Mouse (Mus musculus): ENCODE results near the gene Tenm3. TPM values are rescaled to one million over a fixed set of nuclear protein-coding genes. Genes with fewer than 3 reads are reported as not detected.
A peak's percentile ranks its signal among the peaks of the same experiment; 100 is the strongest.

Gene Tenm3
- polyA plus RNA-seq, 1 experiment from 2014 or later: 49.8 TPM

- 17% methylated on average over 11 of the region's 11 CpGs for WGBS
- ATAC-seq (ENCODE audit: low FRiP score): peak; percentile 76
- H3K27me3 ChIP-seq (ENCODE audit: control insufficient read depth, insufficient read depth, low read length): no peaks in the 10 kb centered on the region; the same call in 1 of the 2 replicates
- peak overlapping the region; percentile 20 for H3K4me3 ChIP-seq (ENCODE audit: low read depth, low read length)
- no peaks in the 10 kb centered on the region for H3K36me3 ChIP-seq (ENCODE audit: control insufficient read depth, insufficient read depth, low read length)
- H3K27ac ChIP-seq (ENCODE audit: low read depth, low read length): no peak overlapping the region
- peak overlapping the region; percentile 51 for H3K4me2 ChIP-seq (replicated peaks; ENCODE audit: low read depth, low read length)
- 0 out of 2 replicates have a peak, but pooled peaks cover 2% of the 10 kb centered on the region for H3K4me1 ChIP-seq (replicated peaks; ENCODE audit: control insufficient read depth, insufficient read depth, low read length)
- DNase-seq (ENCODE audit: low spot score): peak; percentile 98
- H3K9ac ChIP-seq (ENCODE audit: low read depth, low read length): peak overlapping the region; percentile 44
- H3K9me3 ChIP-seq (ENCODE audit: control insufficient read depth, low read length): no peaks in the 10 kb centered on the region
These were observed 621.4 kb downstream of the Tenm3 start for GRCm38 (mm10) chr8:48222429-48222769.

- Histone ChIP-seq H3K4me3 (ENCODE audit: low read depth, low read length) (peak overlapping the region; percentile 20), H3K27ac (ENCODE audit: low read depth, low read length) (no peak overlapping the region), H3K27me3 (ENCODE audit: control insufficient read depth, insufficient read depth, low read length) (no peaks in the 10 kb centered on the region; the same call in 1 of the 2 replicates)
These were observed 621.9 kb downstream of the Tenm3 start for GRCm38 (mm10) chr8:48221724-48222428.

DNA sequence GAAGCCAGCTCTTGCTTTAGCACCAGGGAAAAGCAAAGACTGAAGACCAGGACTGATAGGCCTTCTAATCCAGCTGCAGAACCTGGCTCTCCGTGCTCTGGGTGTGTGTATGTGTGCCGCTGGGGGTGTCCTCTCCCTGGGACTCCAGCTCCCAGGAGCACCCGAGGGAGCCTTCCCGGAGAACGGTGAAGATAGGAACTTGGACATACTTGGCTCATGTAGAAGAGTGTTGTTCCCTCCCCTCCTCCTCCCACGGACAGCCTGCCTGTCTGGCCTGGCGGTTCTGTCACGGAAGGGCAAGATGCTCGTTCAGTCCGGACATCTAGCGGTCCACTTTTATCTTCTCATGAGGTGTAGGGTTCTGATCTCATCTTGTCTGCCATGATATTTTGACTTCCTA is 622.4 kb downstream of the Tenm3 start:
- Histone ChIP-seq H3K27me3 (ENCODE audit: control insufficient read depth, insufficient read depth, low read length) (no peaks in the 10 kb centered on the region; the same call in 1 of the 2 replicates), H3K9me3 (ENCODE audit: control insufficient read depth, low read length) (no peaks in the 10 kb centered on the region), H3K4me1 (replicated peaks; ENCODE audit: control insufficient read depth, insufficient read depth, low read length) (0 out of 2 replicates have a peak, but pooled peaks cover 2% of the 10 kb centered on the region), H3K4me3 (ENCODE audit: low read depth, low read length) (no peak overlapping the region), H3K9ac (ENCODE audit: low read depth, low read length) (no peak overlapping the region), H3K4me2 (replicated peaks; ENCODE audit: low read depth, low read length) (no peak overlapping the region), H3K27ac (ENCODE audit: low read depth, low read length) (no peak overlapping the region), H3K36me3 (ENCODE audit: control insufficient read depth, insufficient read depth, low read length) (no peaks in the 10 kb centered on the region)
- 74% methylated on average over 11 of the region's 11 CpGs for WGBS
- DNase-seq (ENCODE audit: low spot score): no peak
- no peak for ATAC-seq (ENCODE audit: low FRiP score)

More at GRCm38 (mm10) chr8:48221724-48222428, 621.9 kb downstream of the Tenm3 start:
- DNase-seq (ENCODE audit: low spot score) (no peak), ATAC-seq (ENCODE audit: low FRiP score) (peak; percentile 48)
- 0 out of 2 replicates have a peak, but pooled peaks cover 2% of the 10 kb centered on the region for H3K4me1 ChIP-seq (replicated peaks; ENCODE audit: control insufficient read depth, insufficient read depth, low read length)
- no peaks in the 10 kb centered on the region for H3K9me3 ChIP-seq (ENCODE audit: control insufficient read depth, low read length)
- no peaks in the 10 kb centered on the region for H3K36me3 ChIP-seq (ENCODE audit: control insufficient read depth, insufficient read depth, low read length)
- 22% methylated on average over 16 of the region's 16 CpGs for WGBS
- H3K9ac ChIP-seq (ENCODE audit: low read depth, low read length): peak overlapping the region; percentile 44
- H3K4me2 ChIP-seq (replicated peaks; ENCODE audit: low read depth, low read length): peak overlapping the region; percentile 51

GRCm38 (mm10) chr8:48220529-48221181 is 623.1 kb downstream of the Tenm3 start:
- Histone ChIP-seq H3K4me3 (ENCODE audit: low read depth, low read length) (no peak overlapping the region), H3K27me3 (ENCODE audit: control insufficient read depth, insufficient read depth, low read length) (no peaks in the 10 kb centered on the region; the same call in 1 of the 2 replicates), H3K4me2 (replicated peaks; ENCODE audit: low read depth, low read length) (no peak overlapping the region), H3K4me1 (replicated peaks; ENCODE audit: control insufficient read depth, insufficient read depth, low read length) (0 out of 2 replicates have a peak, but pooled peaks cover 2% of the 10 kb centered on the region), H3K27ac (ENCODE audit: low read depth, low read length) (no peak overlapping the region), H3K9me3 (ENCODE audit: control insufficient read depth, low read length) (no peaks in the 10 kb centered on the region), H3K36me3 (ENCODE audit: control insufficient read depth, insufficient read depth, low read length) (no peaks in the 10 kb centered on the region), H3K9ac (ENCODE audit: low read depth, low read length) (no peak overlapping the region)
- DNase-seq (ENCODE audit: low spot score) (no peak), ATAC-seq (ENCODE audit: low FRiP score) (no peak)
- 71% methylated on average over 25 of the region's 25 CpGs for WGBS

DNA sequence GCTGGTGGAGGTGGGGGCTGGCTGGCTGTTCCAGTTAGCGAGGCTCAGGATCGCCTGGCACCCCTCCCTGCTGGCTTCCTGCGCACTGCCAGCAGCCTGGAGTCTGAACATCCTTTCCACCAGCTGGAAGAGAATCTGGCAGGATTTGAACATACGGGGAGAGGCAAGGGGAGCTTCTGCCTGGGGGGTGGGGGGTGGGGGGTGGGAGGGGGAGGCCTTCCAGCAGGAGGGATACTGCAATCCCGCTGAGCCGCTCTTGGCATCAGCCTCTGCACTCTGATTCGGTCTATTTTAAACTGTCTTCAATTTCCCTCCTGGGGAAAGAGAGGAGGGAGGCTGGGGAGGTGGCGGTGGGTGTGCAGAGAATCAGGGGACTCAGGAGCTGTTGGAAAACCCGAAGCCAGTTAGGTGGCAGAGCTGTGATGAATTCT is 628.7 kb downstream of the Tenm3 start:
- WGBS: 29% methylated on average over 9 of the region's 9 CpGs
- no peak for DNase-seq (ENCODE audit: low spot score)
- no peaks in the 10 kb centered on the region for H3K27me3 ChIP-seq (ENCODE audit: control insufficient read depth, insufficient read depth, low read length)

GRCm38 (mm10) chr8:48214386-48214785 is 629.4 kb downstream of the Tenm3 start:
- ATAC-seq (ENCODE audit: low FRiP score) (no peak), DNase-seq (ENCODE audit: low spot score) (no peak)
- no peaks in the 10 kb centered on the region for H3K4me1 ChIP-seq (replicated peaks; ENCODE audit: control insufficient read depth, insufficient read depth, low read length)
- 65% methylated on average over 6 of the region's 6 CpGs for WGBS
- no peaks in the 10 kb centered on the region for H3K9me3 ChIP-seq (ENCODE audit: control insufficient read depth, low read length)
- H3K9ac ChIP-seq (ENCODE audit: low read depth, low read length): no peak overlapping the region
- no peak overlapping the region for H3K4me3 ChIP-seq (ENCODE audit: low read depth, low read length)
- no peak overlapping the region for H3K27ac ChIP-seq (ENCODE audit: low read depth, low read length)
- H3K27me3 ChIP-seq (ENCODE audit: control insufficient read depth, insufficient read depth, low read length): no peaks in the 10 kb centered on the region
- H3K4me2 ChIP-seq (replicated peaks; ENCODE audit: low read depth, low read length): no peak overlapping the region
- no peaks in the 10 kb centered on the region for H3K36me3 ChIP-seq (ENCODE audit: control insufficient read depth, insufficient read depth, low read length)

More for the DNA sequence above, 628.7 kb downstream of the Tenm3 start:
- Histone ChIP-seq H3K4me3 (ENCODE audit: low read depth, low read length) (no peak overlapping the region), H3K36me3 (ENCODE audit: control insufficient read depth, insufficient read depth, low read length) (no peaks in the 10 kb centered on the region), H3K27ac (ENCODE audit: low read depth, low read length) (no peak overlapping the region), H3K9ac (ENCODE audit: low read depth, low read length) (no peak overlapping the region), H3K4me2 (replicated peaks; ENCODE audit: low read depth, low read length) (no peak overlapping the region), H3K4me1 (replicated peaks; ENCODE audit: control insufficient read depth, insufficient read depth, low read length) (no peaks in the 10 kb centered on the region), H3K9me3 (ENCODE audit: control insufficient read depth, low read length) (no peaks in the 10 kb centered on the region)
- ATAC-seq (ENCODE audit: low FRiP score): no peak

DNA sequence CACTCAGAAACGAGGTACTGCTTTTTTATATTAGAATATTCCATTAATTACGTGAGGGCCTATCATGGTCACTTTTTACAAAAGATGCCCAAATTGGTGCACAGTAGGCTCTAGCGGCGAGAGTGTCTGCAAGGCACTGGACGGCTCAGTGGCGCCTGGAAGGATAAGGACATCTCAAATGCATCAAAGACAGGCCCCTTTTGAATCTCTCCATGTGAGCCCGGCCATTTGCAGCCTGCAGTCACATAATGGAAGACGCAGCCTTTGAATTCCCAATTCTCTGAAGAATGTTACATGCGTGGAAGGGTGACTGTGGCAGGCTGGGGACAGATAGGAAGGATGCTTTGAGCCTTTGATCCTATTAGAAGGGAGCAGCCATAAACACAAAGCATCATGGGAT is 631.8 kb downstream of the Tenm3 start:
- no peak overlapping the region for H3K4me2 ChIP-seq (replicated peaks; ENCODE audit: low read depth, low read length)
- no peak overlapping the region for H3K4me3 ChIP-seq (ENCODE audit: low read depth, low read length)
- no peaks in the 10 kb centered on the region for H3K4me1 ChIP-seq (replicated peaks; ENCODE audit: control insufficient read depth, insufficient read depth, low read length)
- 78% methylated on average over 9 of the region's 9 CpGs for WGBS
- H3K27ac ChIP-seq (ENCODE audit: low read depth, low read length): no peak overlapping the region
- ATAC-seq (ENCODE audit: low FRiP score) (no peak), DNase-seq (ENCODE audit: low spot score) (no peak)
- H3K36me3 ChIP-seq (ENCODE audit: control insufficient read depth, insufficient read depth, low read length): no peaks in the 10 kb centered on the region
- H3K9ac ChIP-seq (ENCODE audit: low read depth, low read length): no peak overlapping the region
- no peaks in the 10 kb centered on the region for H3K9me3 ChIP-seq (ENCODE audit: control insufficient read depth, low read length)
- H3K27me3 ChIP-seq (ENCODE audit: control insufficient read depth, insufficient read depth, low read length): no peaks in the 10 kb centered on the region

- no peak overlapping the region for H3K9ac ChIP-seq (ENCODE audit: low read depth, low read length)
- no peak overlapping the region for H3K27ac ChIP-seq (ENCODE audit: low read depth, low read length)
- no peaks in the 10 kb centered on the region for H3K36me3 ChIP-seq (ENCODE audit: control insufficient read depth, insufficient read depth, low read length)
- H3K4me1 ChIP-seq (replicated peaks; ENCODE audit: control insufficient read depth, insufficient read depth, low read length): peaks cover 3% of the 10 kb centered on the region; the same call in 1 of the 2 replicates
- no peaks in the 10 kb centered on the region for H3K9me3 ChIP-seq (ENCODE audit: control insufficient read depth, low read length)
- H3K27me3 ChIP-seq (ENCODE audit: control insufficient read depth, insufficient read depth, low read length): no peaks in the 10 kb centered on the region
- DNase-seq (ENCODE audit: low spot score) (no peak), ATAC-seq (ENCODE audit: low FRiP score) (no peak)
- 90% methylated on average over 6 of the region's 6 CpGs for WGBS
- H3K4me3 ChIP-seq (ENCODE audit: low read depth, low read length): no peak overlapping the region
- no peak overlapping the region for H3K4me2 ChIP-seq (replicated peaks; ENCODE audit: low read depth, low read length)
These were observed 636.2 kb downstream of the Tenm3 start for GRCm38 (mm10) chr8:48207567-48207966.

Measured in hindbrain, embryonic 11.5 days (tissue).